Mouse (Mus musculus): ENCODE data around the gene Dydc1. TPM values are rescaled to one million over a fixed set of nuclear protein-coding genes. Genes with fewer than 3 reads are reported as not detected.

Dydc1 gene
- total and polyA plus RNA-seq, 2 experiments from 2014 or later, result not detected

GRCm38 (mm10) chr14:41140686-41141085 lies 68.0 kb downstream of the Dydc1 start:
- no peaks in the 10 kb centered on the region for H3K4me1 ChIP-seq (ENCODE audit: control insufficient read depth, insufficient read depth)
- no peak overlapping the region for H3K4me3 ChIP-seq (ENCODE audit: low read depth, low read length)
- H3K9me3 ChIP-seq (replicated peaks; ENCODE audit: control insufficient read depth, low read length), result no peaks in the 10 kb centered on the region
- 84% methylated on average over 1 of the region's 1 CpGs for WGBS
- ATAC-seq (ENCODE audit: insufficient read depth, low read depth), result no peak
- H3K27ac ChIP-seq (ENCODE audit: low read depth), result no peak overlapping the region
- no peak for DNase-seq (ENCODE audit: low spot score)
- no peaks in the 10 kb centered on the region for H3K36me3 ChIP-seq (replicated peaks; ENCODE audit: control insufficient read depth, insufficient read depth, low read length)
- H3K27me3 ChIP-seq (ENCODE audit: control insufficient read depth, insufficient read depth, low read length), result no peaks in the 10 kb centered on the region
- no peak overlapping the region for H3K4me2 ChIP-seq (ENCODE audit: low read depth, low read length)
- H3K9ac ChIP-seq (replicated peaks; ENCODE audit: low read depth, low read length), result no peak overlapping the region
- no peak for TF ChIP-seq CTCF (IDR thresholded peaks at IDR 0.05; ENCODE audit: low read depth)
- no peak for TF ChIP-seq EP300 (IDR thresholded peaks at IDR 0.05; ENCODE audit: low read depth)

Other genes with a start within 250 kb of the Dydc1 start
- gene Sh2d4b, start 179.6 kb upstream of the Dydc1 start, total RNA-seq (2014; rRNA removed; ENCODE audit: low replicate concordance), result 0.46 and 1.0 TPM in 2 replicates
- gene Sh2d4b, start 179.6 kb upstream of the Dydc1 start, polyA plus RNA-seq (2015; fragmentation: Nextera tagmentation; extraction: Ambion mirVana), result 0.20 and 0.21 TPM in 2 replicates
- gene Tspan14, start 106.1 kb upstream of the Dydc1 start, total RNA-seq (2014; rRNA removed; ENCODE audit: low replicate concordance), result 15.6 and 30.2 TPM in 2 replicates
- gene Tspan14, start 106.1 kb upstream of the Dydc1 start, polyA plus RNA-seq (2015; fragmentation: Nextera tagmentation; extraction: Ambion mirVana), result 21.6 and 23.8 TPM in 2 replicates
- 6.6 and 9.4 TPM in 2 replicates for gene Fam213a, start 59.1 kb upstream of the Dydc1 start, total RNA-seq (2014; rRNA removed; ENCODE audit: low replicate concordance)
- gene Fam213a, start 59.1 kb upstream of the Dydc1 start, polyA plus RNA-seq (2015; fragmentation: Nextera tagmentation; extraction: Ambion mirVana), result 23.8 and 25.7 TPM in 2 replicates
- gene Dydc2, start 3.7 kb upstream of the Dydc1 start, total RNA-seq (2014; rRNA removed; ENCODE audit: low replicate concordance), result not detected in 2 replicates
- gene Dydc2, start 3.7 kb upstream of the Dydc1 start, polyA plus RNA-seq (2015; fragmentation: Nextera tagmentation; extraction: Ambion mirVana), result 0.29 TPM in 1 of 2 replicates, not detected in the other
- 0.97 and 6.1 TPM in 2 replicates for gene Mat1a, start 32.1 kb downstream of the Dydc1 start, total RNA-seq (2014; rRNA removed; ENCODE audit: low replicate concordance)
- 0.10 and 0.19 TPM in 2 replicates for gene Mat1a, start 32.1 kb downstream of the Dydc1 start, polyA plus RNA-seq (2015; fragmentation: Nextera tagmentation; extraction: Ambion mirVana)
- 0.69 TPM in 1 of 2 replicates, not detected in the other for gene Sftpa1, start 58.9 kb downstream of the Dydc1 start, total RNA-seq (2014; rRNA removed; ENCODE audit: low replicate concordance)
- 0.41 and 1.5 TPM in 2 replicates for gene Sftpa1, start 58.9 kb downstream of the Dydc1 start, polyA plus RNA-seq (2015; fragmentation: Nextera tagmentation; extraction: Ambion mirVana)
- not detected in 2 replicates for gene Mbl1, start 78.5 kb downstream of the Dydc1 start, total RNA-seq (2014; rRNA removed; ENCODE audit: low replicate concordance)
- gene Mbl1, start 78.5 kb downstream of the Dydc1 start, polyA plus RNA-seq (2015; fragmentation: Nextera tagmentation; extraction: Ambion mirVana), result not detected in 2 replicates
- not detected in 2 replicates for gene Sftpd, start 112.2 kb downstream of the Dydc1 start, total RNA-seq (2014; rRNA removed; ENCODE audit: low replicate concordance)
- gene Sftpd, start 112.2 kb downstream of the Dydc1 start, polyA plus RNA-seq (2015; fragmentation: Nextera tagmentation; extraction: Ambion mirVana), result 0.44 and 1.9 TPM in 2 replicates
- not detected in 2 replicates for gene Gm2832, start 205.9 kb downstream of the Dydc1 start, total RNA-seq (2014; rRNA removed; ENCODE audit: low replicate concordance)
- gene Gm2832, start 205.9 kb downstream of the Dydc1 start, polyA plus RNA-seq (2015; fragmentation: Nextera tagmentation; extraction: Ambion mirVana), result not detected in 2 replicates